Mouse (Mus musculus) left cerebral cortex, adult 2 months (tissue): ENCODE measurements around the gene Olfr339. TPM values are rescaled to one million over a fixed set of nuclear protein-coding genes. Genes with fewer than 3 reads are reported as not detected.
"Not testable (repeated sequence)": the region's sequence is repeated elsewhere in the genome, so short reads cannot be mapped to it uniquely, and the experiment has no call there.

Experiments used
- DNase-seq, 2 experiments: peaks; one replicate each; pipeline ENCODE4 v3.0.0; 2021 to 2022; ENCODE audit warnings: low spot score in 2 of 2, mixed read lengths in 1 of 2; ENCODE audit errors: extremely low spot score in 1 of 2
- H3K27ac ChIP-seq: fragments of 200-600 bp; 2 replicates; pipeline ENCODE4 v1.8.1; 2022
- H3K4me3 ChIP-seq: fragments of 200-600 bp; 2 replicates; pipeline ENCODE4 v1.8.1; 2022
- CTCF ChIP-seq: fragments of 200-600 bp; IDR thresholded peaks from 2 replicates; pipeline ENCODE4 v1.8.1; 2022; ENCODE audit warnings: antibody characterized with exemption, mild to moderate bottlenecking, moderate library complexity
- intact Hi-C: fragments of 180-260 bp; cut with DNase I; formaldehyde crosslinking; loops from one replicate; pipeline ENCODE4 v1.15.1; 2025
- long read RNA-seq, 2 experiments: library from polyadenylated mRNA; stranded (forward); transcript quantifications; one replicate each; pipeline ENCODE4 v2.0.0; 2021; ENCODE audit warnings: borderline mapping rate in 2 of 2
- total RNA-seq, 2 experiments: library from RNA; stranded (reverse); gene quantifications; 2 replicates each; pipeline ENCODE4 v1.2.3; 2021

Gene Olfr339
- total RNA-seq = not detected
- long read RNA-seq, experiment 1 = 0 reads
- long read RNA-seq, experiment 2 = 0 reads

- TF ChIP-seq CTCF = no peak
- no peak for DNase-seq
- Histone ChIP-seq H3K27ac (no peak within 1 kb of the TSS), H3K4me3 (no peak within 1 kb of the TSS)
- intact Hi-C loops = no loop called here
These were observed at the start of gene Olfr339 for GRCm38 (mm10) chr2:36418647-36419046. Gene Olfr339 (plus strand): TSS chr2:36418947.

GRCm38 (mm10) chr2:36373219-36373618 is 45.5 kb upstream of the Olfr339 start, which contains the start of gene Olfr338:
Gene Olfr338 (plus strand): TSS chr2:36373519.
- DNase-seq = no peak
- intact Hi-C loops = no loop called here
- Histone ChIP-seq H3K27ac (no peak within 1 kb of the TSS), H3K4me3 (no peak within 1 kb of the TSS)
- TF ChIP-seq CTCF = no peak

- intact Hi-C loops, DNase-seq, H3K4me3 ChIP-seq, H3K27ac ChIP-seq: not testable (repeated sequence)
These were observed 3.6 kb upstream of the Olfr339 start for GRCm38 (mm10) chr2:36415174-36415573.

DNA sequence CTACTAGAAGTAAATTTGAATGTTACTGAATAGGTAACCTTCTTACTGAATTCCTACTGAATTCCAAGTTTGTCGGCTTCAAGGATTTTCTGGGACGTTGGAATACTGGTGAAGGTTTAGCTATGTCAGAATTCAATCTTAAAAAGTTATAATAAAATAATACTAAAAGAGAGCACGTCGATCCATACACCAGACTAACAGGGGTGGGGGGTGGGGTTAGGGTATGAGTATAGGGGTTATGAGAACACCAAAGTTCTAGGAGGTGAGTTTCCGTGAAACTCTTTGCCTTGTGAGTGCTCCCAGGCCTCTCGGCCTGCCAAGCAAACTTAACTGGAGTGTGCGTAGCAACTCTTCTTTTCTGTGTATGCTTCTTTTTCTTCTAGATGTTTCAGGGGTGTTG is 3.2 kb upstream of the Olfr339 start:
- DNase-seq, H3K4me3 ChIP-seq, intact Hi-C loops, H3K27ac ChIP-seq: not testable (repeated sequence)

- no peak within 1 kb of the TSS for H3K27ac ChIP-seq
- no peak for DNase-seq
- intact Hi-C loops = no loop called here
- no peak within 1 kb of the TSS for H3K4me3 ChIP-seq
- TF ChIP-seq CTCF = no peak
These were observed 33.5 kb downstream of the Olfr339 start, which contains the start of gene Olfr340 for GRCm38 (mm10) chr2:36452287-36452686. Gene Olfr340 (plus strand): TSS chr2:36452587.

- TF ChIP-seq CTCF = no peak
- Histone ChIP-seq H3K4me3 (no peak overlapping the region), H3K27ac (no peak overlapping the region)
- intact Hi-C loops = no loop called here
- no peak for DNase-seq
These were observed 54.9 kb downstream of the Olfr339 start for GRCm38 (mm10) chr2:36473634-36474033.

Other genes starting within 250 kb of the Olfr339 start
- gene Ptgs1, start 188.5 kb upstream of the Olfr339 start, total RNA-seq = 10 to 100 TPM; 16.9 to 21.3 TPM
- gene Olfr338, start 45.4 kb upstream of the Olfr339 start, total RNA-seq = under 1 TPM in 1 of 2 experiments, not detected in 1; 0.05 TPM
- not detected for gene Olfr340, start 33.6 kb downstream of the Olfr339 start, total RNA-seq
- not detected for gene Olfr341, start 63.5 kb downstream of the Olfr339 start, total RNA-seq
- gene Olfr342, start 106.1 kb downstream of the Olfr339 start, total RNA-seq = not detected
- gene Olfr344, start 147.7 kb downstream of the Olfr339 start, total RNA-seq = under 1 TPM; 0.05 to 0.09 TPM
- not detected for gene Olfr345, start 221.1 kb downstream of the Olfr339 start, total RNA-seq